Mouse (Mus musculus) left cerebral cortex, postnatal 36 days (tissue): ENCODE data around the gene Tanc2. TPM values are rescaled to one million over a fixed set of nuclear protein-coding genes. Genes with fewer than 3 reads are reported as not detected.

Experiments
- DNase-seq, 2 experiments: peaks; one replicate each; pipeline ENCODE4 v3.0.0; 2021 to 2022; ENCODE audit warnings: low spot score in 2 of 2, mixed read lengths in 1 of 2
- intact Hi-C: fragments of 180-260 bp; cut with DNase I; formaldehyde crosslinking; loops from one replicate; pipeline ENCODE4 v1.15.1; 2025
- microRNA-seq: library from miRNA; unstranded; fragments of <30 nt; microRNA quantifications from one replicate; pipeline ENCODE4 v1.2.0, GENCODE M21; 2022
- total RNA-seq, 2 experiments: library from RNA; stranded (reverse); gene quantifications; 2 replicates each; pipeline ENCODE4 v1.2.3; 2021

Gene Tanc2
- total RNA-seq, 2 experiments from 2014 or later = 235 to 245 TPM

DNA sequence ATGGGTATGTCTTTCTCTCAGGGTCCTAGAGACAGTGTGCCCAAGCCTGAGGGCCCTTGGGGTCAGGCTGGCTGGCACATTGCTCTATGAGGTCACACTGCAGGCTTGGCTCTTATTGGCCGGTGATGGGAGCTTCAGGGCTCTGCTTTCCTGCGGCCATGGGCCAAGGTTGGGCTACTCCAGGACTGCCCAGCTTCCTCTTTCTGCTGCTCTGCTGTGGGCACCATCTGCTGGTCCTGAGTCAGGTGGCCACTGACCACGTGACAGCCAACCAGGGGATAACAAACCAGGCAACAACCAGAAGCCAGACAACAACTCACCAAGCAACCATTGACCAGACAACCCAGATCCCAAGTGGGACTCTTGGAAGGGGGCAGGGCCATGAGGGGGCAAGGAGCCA lies 385.3 kb downstream of the Tanc2 start:
- intact Hi-C loops = no loop called here
- DNase-seq = no peak

DNA sequence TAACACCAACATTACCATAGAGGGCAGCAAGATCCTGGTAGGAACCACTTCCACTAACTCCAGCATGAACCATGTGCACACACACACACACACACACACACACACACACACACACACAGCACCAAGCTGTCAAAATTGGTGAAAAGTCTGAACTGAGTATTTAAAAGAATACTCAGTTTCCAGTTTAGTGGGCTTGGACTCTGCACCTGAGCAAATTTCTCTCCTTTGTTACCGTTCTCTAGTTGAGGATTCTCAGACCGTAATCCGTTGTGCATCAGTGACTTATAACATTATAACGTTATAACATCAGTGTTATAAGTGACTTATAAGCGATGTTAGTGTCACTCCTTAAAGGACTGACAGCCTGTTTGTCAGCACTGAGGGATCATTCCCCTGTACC lies 385.9 kb downstream of the Tanc2 start:
- intact Hi-C loops = no loop called here
- DNase-seq = no peak

DNA sequence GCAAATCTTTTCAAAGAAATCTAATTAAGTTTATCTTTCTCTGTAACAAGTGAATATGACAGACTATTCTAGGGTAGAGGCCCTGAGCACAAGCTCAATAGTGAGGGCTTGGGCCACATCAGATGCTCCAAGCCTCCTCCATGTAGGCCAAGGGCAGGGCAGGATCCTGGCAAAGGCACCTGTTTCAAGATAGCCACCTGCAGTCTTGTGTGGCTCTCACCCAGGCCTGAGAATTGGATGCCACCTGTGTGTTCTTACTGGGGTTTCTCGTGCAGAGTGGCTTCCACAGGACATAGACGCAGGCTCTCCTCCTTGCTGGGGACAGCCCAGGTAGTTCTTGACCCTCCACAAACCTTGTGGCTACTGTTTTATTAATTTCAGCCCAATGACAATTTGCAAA lies 388.4 kb downstream of the Tanc2 start:
- DNase-seq = no peak
- intact Hi-C loops = no loop called here

- DNase-seq = no peak
- intact Hi-C loops = no loop called here
Observed at GRCm38 (mm10) chr11:105978634-105979033, 388.8 kb downstream of the Tanc2 start.

Small RNA genes lying within 50 kb of the gene (microRNA-seq; reads per million reads assigned to microRNA genes)
- not detected for gene Gm23990

Other genes with a start within 250 kb of the Tanc2 start
- 1 to 10 TPM; 1.8 to 2.3 TPM for gene March10, start 133.3 kb upstream of the Tanc2 start, total RNA-seq